Mouse (Mus musculus) hindbrain, embryonic 10.5 days (tissue): ENCODE measurements around the gene Tbc1d14. TPM values are rescaled to one million over a fixed set of nuclear protein-coding genes. Genes with fewer than 3 reads are reported as not detected.

ENCODE experiments used
- DNase-seq: peaks from one replicate; pipeline ENCODE4 v3.0.0-alpha.2; 2017; ENCODE audit warnings: low spot score
- H3K27ac ChIP-seq: fragments of 300-500 bp; sonication (generic); 2 replicates; pipeline ENCODE4 v1.5.1; 2016; ENCODE audit warnings: mild to moderate bottlenecking, moderate library complexity
- H3K27me3 ChIP-seq: fragments of 300-500 bp; sonication (generic); 2 replicates; pipeline ENCODE4 v1.6.1; 2016; ENCODE audit warnings: mild to moderate bottlenecking; ENCODE audit not compliant: poor library complexity, insufficient read depth, severe bottlenecking
- H3K36me3 ChIP-seq: fragments of 300-500 bp; sonication (generic); 2 replicates; pipeline ENCODE4 v1.6.1; 2016; ENCODE audit warnings: mild to moderate bottlenecking, moderate library complexity
- H3K4me1 ChIP-seq: fragments of 300-500 bp; sonication (generic); replicated peaks from 2 replicates; pipeline ENCODE4 v1.6.1; 2016; ENCODE audit warnings: mild to moderate bottlenecking
- H3K4me3 ChIP-seq: fragments of 300-500 bp; sonication (generic); 2 replicates; pipeline ENCODE4 v1.5.1; 2016; ENCODE audit warnings: mild to moderate bottlenecking, moderate library complexity
- H3K9me3 ChIP-seq: fragments of 300-500 bp; sonication (generic); 2 replicates; pipeline ENCODE4 v1.6.1; 2016; ENCODE audit warnings: mild to moderate bottlenecking, moderate library complexity
- WGBS: fragments of 180-500 bp; shearing (Covaris S2); methylation state at CpG from one replicate; pipeline ENCODE4 v1.1.7; 2016; 5-methylcytosine and 5-hydroxymethylcytosine counted together
- polyA plus RNA-seq: library from polyadenylated mRNA; unstranded; fragments of >200 nt; fragmentation: Nextera tagmentation; extraction: Ambion mirVana; gene quantifications from 2 replicates; pipeline ENCODE4 v1.2.1, GENCODE M21; 2016

The Tbc1d14 gene
- polyA plus RNA-seq, 1 experiment from 2014 or later, result 44.4 TPM

DNA sequence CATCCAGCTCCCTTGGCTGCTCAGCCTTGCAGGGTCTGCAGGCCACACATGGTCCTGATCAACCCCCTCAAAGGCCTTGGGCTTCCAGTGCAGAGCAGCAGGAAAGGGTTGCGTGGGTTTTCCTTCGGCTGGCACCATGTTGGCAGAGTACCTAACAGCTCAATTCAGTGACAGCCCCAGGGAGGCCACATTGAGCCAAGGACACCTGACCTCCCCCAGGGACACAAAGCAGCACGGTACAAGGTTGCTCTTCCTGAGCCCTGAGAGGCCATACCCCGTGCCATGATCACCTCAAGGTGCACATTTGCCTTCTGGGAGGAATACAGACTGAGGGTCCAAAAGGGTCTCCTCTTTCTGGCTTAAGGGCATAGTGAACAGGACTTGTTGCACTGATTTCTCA is 148.5 kb downstream of the Tbc1d14 start:
- Histone ChIP-seq H3K27ac (no peak overlapping the region), H3K4me1 (peaks cover 14% of the 10 kb centered on the region), H3K36me3 (no peaks in the 10 kb centered on the region), H3K9me3 (no peaks in the 10 kb centered on the region), H3K4me3 (no peak overlapping the region), H3K27me3 (peaks cover 16% of the 10 kb centered on the region; the same call in 1 of the 2 replicates)
- 65% methylated on average over 4 of the region's 4 CpGs for WGBS
- DNase-seq, result no peak

DNA sequence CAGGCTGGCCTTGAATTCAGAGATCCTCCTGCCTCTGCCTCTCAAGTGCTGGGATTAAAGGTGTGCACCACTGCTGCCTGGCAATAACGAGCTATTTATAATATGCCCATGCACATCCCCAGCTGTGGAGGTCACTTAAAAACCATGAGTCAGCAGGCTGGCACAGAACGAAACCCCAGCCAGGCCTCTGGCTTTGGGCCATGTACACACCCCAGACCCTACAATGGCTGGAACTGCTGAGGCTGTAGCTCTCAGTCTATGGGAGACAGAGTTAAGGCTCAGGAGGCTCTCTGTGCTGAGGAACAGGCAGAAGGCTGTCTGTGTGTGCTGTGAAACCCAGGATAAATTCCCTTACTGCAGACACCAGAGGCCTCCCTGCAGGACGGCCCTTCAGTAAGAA is 152.3 kb downstream of the Tbc1d14 start:
- Histone ChIP-seq H3K36me3 (no peaks in the 10 kb centered on the region), H3K27me3 (peaks cover 14% of the 10 kb centered on the region; the same call in 1 of the 2 replicates), H3K4me1 (peaks cover 3% of the 10 kb centered on the region), H3K9me3 (no peaks in the 10 kb centered on the region), H3K27ac (no peak overlapping the region), H3K4me3 (no peak overlapping the region)
- DNase-seq, result no peak
- WGBS, result 74% methylated on average over 3 of the region's 3 CpGs

Other genes starting within 250 kb of the Tbc1d14 start
- gene Sorcs2, start 195.1 kb downstream of the Tbc1d14 start, polyA plus RNA-seq, result 7.5 and 10.5 TPM in 2 replicates
- 58.4 and 59.3 TPM in 2 replicates for gene Grpel1, start 128.3 kb downstream of the Tbc1d14 start, polyA plus RNA-seq
- gene Tada2b, start 109.0 kb downstream of the Tbc1d14 start, polyA plus RNA-seq, result 1.7 and 2.1 TPM in 2 replicates
- gene Ccdc96, start 108.7 kb downstream of the Tbc1d14 start, polyA plus RNA-seq, result 3.1 and 4.0 TPM in 2 replicates
- gene D5Ertd579e, start 102.7 kb upstream of the Tbc1d14 start, polyA plus RNA-seq, result 25.9 and 28.2 TPM in 2 replicates
- 23.1 and 23.5 TPM in 2 replicates for gene Bloc1s4, start 155.4 kb upstream of the Tbc1d14 start, polyA plus RNA-seq
- gene Mrfap1, start 203.5 kb upstream of the Tbc1d14 start, polyA plus RNA-seq, result 423 and 451 TPM in 2 replicates
- 16.6 and 17.7 TPM in 2 replicates for gene Man2b2, start 237.4 kb upstream of the Tbc1d14 start, polyA plus RNA-seq